8 mouse cellular contexts compared by ENCODE assay signal in genomic region chr11:116842531-116843260, GRCm38 (mm10). TPM values are rescaled to one million over a fixed set of nuclear protein-coding genes. Genes with fewer than 3 reads are reported as not detected.
DNase-seq lines count a peak whose midpoint lies in the region; ATAC-seq and TF ChIP-seq lines count a peak whose summit lies in the region.

No protein-coding gene starts in this region.

- intact Hi-C loops in heart, postnatal 25 days (cut with DNase I), result no loop called here

- H3K27me3 ChIP-seq in G1E (ENCODE audit: insufficient read depth, low read length), result no peaks in the 10 kb centered on the region
- H3K27me3 ChIP-seq in forebrain, embryonic 15.5 days, result no peaks in the 10 kb centered on the region
- H3K27me3 ChIP-seq in neural tube, embryonic 13.5 days, result no peaks in the 10 kb centered on the region

- peak; percentile 88 for DNase-seq in G1E (ENCODE audit: low spot score)
- DNase-seq in cerebellum, adult 11-12 months, result peak; percentile 81
- peak; percentile 59 for DNase-seq in heart, postnatal 25 days (ENCODE audit: low spot score)
- peak; percentile 68 to 73 for DNase-seq in layer of hippocampus, adult 18-20 months (ENCODE audit: low spot score in 2 of 2)
- no peak for DNase-seq in lung, adult 2 months
- DNase-seq in testis, postnatal 10 days (ENCODE audit: low spot score), result peak; percentile 79

- no peak for ATAC-seq in G1E (ENCODE audit: extremely low read depth, insufficient number of reproducible peaks, low FRiP score, poor library complexity, severe bottlenecking)
- peak; percentile 70 for ATAC-seq in forebrain, embryonic 15.5 days (replicated peaks)
- peak; percentile 80 for ATAC-seq in neural tube, embryonic 13.5 days (ENCODE audit: low read depth)

- H3K27ac ChIP-seq in forebrain, embryonic 15.5 days (replicated peaks), result peak overlapping the region; percentile 96
- H3K27ac ChIP-seq in neural tube, embryonic 13.5 days (replicated peaks), result peak overlapping the region; percentile 97

- H3K4me2 ChIP-seq in forebrain, embryonic 15.5 days (replicated peaks), result peak overlapping the region; percentile 79
- peak overlapping the region; percentile 94 for H3K4me2 ChIP-seq in neural tube, embryonic 13.5 days

- TF ChIP-seq CTCF in G1E (IDR thresholded peaks at IDR 0.05; ENCODE audit: low read depth, low read length), result no peak
- no peak for TF ChIP-seq CTCF in lung, adult 2 months (IDR thresholded peaks at IDR 0.05; ENCODE audit: insufficient read depth, low read length)

- TF ChIP-seq POLR2A in lung, adult 2 months (IDR thresholded peaks at IDR 0.05; ENCODE audit: borderline replicate concordance, extremely low read depth, low read depth, low read length), result peak; percentile 75; the same call in 1 of the 2 replicates

- peak overlapping the region; percentile 89 for H3K4me3 ChIP-seq in G1E (ENCODE audit: low read depth, low read length)
- peak overlapping the region; percentile 93 for H3K4me3 ChIP-seq in forebrain, embryonic 15.5 days
- H3K4me3 ChIP-seq in lung, adult 2 months (replicated peaks; ENCODE audit: extremely low read depth, low read depth, low read length), result peak overlapping the region; percentile 88
- H3K4me3 ChIP-seq in neural tube, embryonic 13.5 days, result peak overlapping the region; percentile 82

- H3K9me3 ChIP-seq in G1E (replicated peaks), result no peaks in the 10 kb centered on the region
- H3K9me3 ChIP-seq in forebrain, embryonic 15.5 days, result no peaks in the 10 kb centered on the region
- no peaks in the 10 kb centered on the region for H3K9me3 ChIP-seq in neural tube, embryonic 13.5 days

- H3K4me1 ChIP-seq in G1E (ENCODE audit: insufficient read depth, low read depth, low read length), result peaks cover 54% of the 10 kb centered on the region
- H3K4me1 ChIP-seq in forebrain, embryonic 15.5 days, result peaks cover 57% of the 10 kb centered on the region
- H3K4me1 ChIP-seq in lung, adult 2 months (ENCODE audit: control insufficient read depth, insufficient read depth, low read length), result peaks cover 6% of the 10 kb centered on the region; the same call in 1 of the 2 replicates
- peaks cover 64% of the 10 kb centered on the region for H3K4me1 ChIP-seq in neural tube, embryonic 13.5 days (replicated peaks)

- WGBS in forebrain, embryonic 15.5 days, result under 1% methylated on average over 73 of the region's 73 CpGs
- under 1% methylated on average over 73 of the region's 73 CpGs for WGBS in lung, adult 2 months
- under 1% methylated on average over 67 of the region's 73 CpGs for WGBS in neural tube, embryonic 13.5 days

- H3K36me3 ChIP-seq in G1E (replicated peaks), result peaks cover 67% of the 10 kb centered on the region
- peaks cover 35% of the 10 kb centered on the region for H3K36me3 ChIP-seq in forebrain, embryonic 15.5 days
- peaks cover 52% of the 10 kb centered on the region for H3K36me3 ChIP-seq in neural tube, embryonic 13.5 days

- H3K9ac ChIP-seq in forebrain, embryonic 15.5 days (replicated peaks), result peak overlapping the region; percentile 87
- peak overlapping the region; percentile 91 for H3K9ac ChIP-seq in neural tube, embryonic 13.5 days

RNA-seq across cellular contexts. Expression of gene Mettl23, which starts 0.4 kb away (rescaled TPM):
- total RNA-seq in G1E (2014; fragmentation: Nextera tagmentation) (40.3 and 45.4 TPM in 2 replicates), G1E (2017) (35.8 and 43.1 TPM in 2 replicates)
- polyA plus RNA-seq in G1E (2012), result 49.1 and 60.6 TPM in 2 replicates
- polyA plus RNA-seq in forebrain, embryonic 15.5 days (2015; fragmentation: Nextera tagmentation; extraction: Ambion mirVana), result 81.9 and 87.5 TPM in 2 replicates
- total RNA-seq in heart, postnatal 25 days (2021), result 10 to 100 TPM; 36.6 to 39.4 TPM
- total RNA-seq in layer of hippocampus, adult 18-20 months (2021), result 10 to 100 TPM; 25.7 to 27.4 TPM
- 26.2 and 26.4 TPM in 2 replicates for polyA plus RNA-seq in lung, adult 2 months (2012; rRNA removed)
- polyA plus RNA-seq in neural tube, embryonic 13.5 days (2015; fragmentation: Nextera tagmentation; extraction: Ambion mirVana), result 71.8 and 76.7 TPM in 2 replicates

RNA-seq across cellular contexts. Expression of gene Jmjd6, which starts 0.6 kb away (rescaled TPM):
- total RNA-seq in G1E (2014; fragmentation: Nextera tagmentation), result 82.7 and 85.3 TPM in 2 replicates
- 126 and 148 TPM in 2 replicates for total RNA-seq in G1E (2017)
- polyA plus RNA-seq in G1E (2012), result 39.1 and 48.4 TPM in 2 replicates
- polyA plus RNA-seq in forebrain, embryonic 15.5 days (2015; fragmentation: Nextera tagmentation; extraction: Ambion mirVana), result 76.7 and 78.5 TPM in 2 replicates
- total RNA-seq in heart, postnatal 25 days (2021), result 10 to 100 TPM; 37.1 to 37.7 TPM
- 10 to 100 TPM; 38.3 to 39.9 TPM for total RNA-seq in layer of hippocampus, adult 18-20 months (2021)
- polyA plus RNA-seq in lung, adult 2 months (2012; rRNA removed), result 23.8 and 26.8 TPM in 2 replicates
- polyA plus RNA-seq in neural tube, embryonic 13.5 days (2015; fragmentation: Nextera tagmentation; extraction: Ambion mirVana), result 75.3 and 81.2 TPM in 2 replicates

RNA-seq across cellular contexts. Expression of gene Mfsd11, which starts 9.5 kb away (rescaled TPM):
- total RNA-seq in G1E (2014; fragmentation: Nextera tagmentation) (15.1 and 22.0 TPM in 2 replicates), G1E (2017) (45.9 and 55.1 TPM in 2 replicates)
- polyA plus RNA-seq in G1E (2012), result 3.8 and 6.6 TPM in 2 replicates
- polyA plus RNA-seq in forebrain, embryonic 15.5 days (2015; fragmentation: Nextera tagmentation; extraction: Ambion mirVana), result 49.8 and 54.9 TPM in 2 replicates
- 10 to 100 TPM; 34.0 to 36.9 TPM for total RNA-seq in heart, postnatal 25 days (2021)
- 10 to 100 TPM; 36.3 to 39.1 TPM for total RNA-seq in layer of hippocampus, adult 18-20 months (2021)
- 22.3 and 22.5 TPM in 2 replicates for polyA plus RNA-seq in lung, adult 2 months (2012; rRNA removed)
- polyA plus RNA-seq in neural tube, embryonic 13.5 days (2015; fragmentation: Nextera tagmentation; extraction: Ambion mirVana), result 42.9 and 47.3 TPM in 2 replicates

RNA-seq across cellular contexts. Expression of gene Srsf2, which starts 10.2 kb away (rescaled TPM):
- total RNA-seq in G1E (2014; fragmentation: Nextera tagmentation) (786 and 910 TPM in 2 replicates), G1E (2017) (484 and 801 TPM in 2 replicates)
- polyA plus RNA-seq in G1E (2012), result 1,600 and 2,011 TPM in 2 replicates
- 637 and 680 TPM in 2 replicates for polyA plus RNA-seq in forebrain, embryonic 15.5 days (2015; fragmentation: Nextera tagmentation; extraction: Ambion mirVana)
- total RNA-seq in heart, postnatal 25 days (2021), result 100 to 1,000 TPM in 1 of 2 experiments, 10 to 100 TPM in 1; 97.1 to 103 TPM
- 100 to 1,000 TPM; 166 to 176 TPM for total RNA-seq in layer of hippocampus, adult 18-20 months (2021)
- 448 and 676 TPM in 2 replicates for polyA plus RNA-seq in lung, adult 2 months (2012; rRNA removed)
- polyA plus RNA-seq in neural tube, embryonic 13.5 days (2015; fragmentation: Nextera tagmentation; extraction: Ambion mirVana), result 624 and 649 TPM in 2 replicates

RNA-seq across cellular contexts. Expression of gene Mxra7, which starts 14.8 kb away (rescaled TPM):
- not detected in 2 replicates for total RNA-seq in G1E (2014; fragmentation: Nextera tagmentation)
- total RNA-seq in G1E (2017), result 0.06 TPM in 1 of 2 replicates, not detected in the other
- not detected in 2 replicates for polyA plus RNA-seq in G1E (2012)
- 7.6 and 10.7 TPM in 2 replicates for polyA plus RNA-seq in forebrain, embryonic 15.5 days (2015; fragmentation: Nextera tagmentation; extraction: Ambion mirVana)
- total RNA-seq in heart, postnatal 25 days (2021), result 10 to 100 TPM; 17.2 to 23.2 TPM
- total RNA-seq in layer of hippocampus, adult 18-20 months (2021), result 10 to 100 TPM; 21.1 to 21.5 TPM
- polyA plus RNA-seq in lung, adult 2 months (2012; rRNA removed), result 70.1 and 172 TPM in 2 replicates
- polyA plus RNA-seq in neural tube, embryonic 13.5 days (2015; fragmentation: Nextera tagmentation; extraction: Ambion mirVana), result 59.4 and 62.0 TPM in 2 replicates
